Mouse (Mus musculus): ENCODE data around the gene Tmem202.

Tmem202 gene

GRCm38 (mm10) chr9:59533889-59534288, 5.8 kb downstream of the Tmem202 start:
- DNase-seq (ENCODE audit: low spot score in 2 of 2) = no peak

GRCm38 (mm10) chr9:59533422-59533821, 6.2 kb downstream of the Tmem202 start:
- DNase-seq (ENCODE audit: low spot score in 2 of 2) = no peak

GRCm38 (mm10) chr9:59531645-59532044, 8.0 kb downstream of the Tmem202 start:
- DNase-seq (ENCODE audit: low spot score in 2 of 2) = no peak

GRCm38 (mm10) chr9:59528274-59528673, 11.4 kb downstream of the Tmem202 start:
- DNase-seq (ENCODE audit: low spot score in 2 of 2) = no peak

GRCm38 (mm10) chr9:59527580-59527979, 12.1 kb downstream of the Tmem202 start:
- no peak for DNase-seq (ENCODE audit: low spot score in 2 of 2)

- DNase-seq (ENCODE audit: low spot score in 2 of 2) = no peak
Measured at GRCm38 (mm10) chr9:59526727-59527126, 12.9 kb downstream of the Tmem202 start.

GRCm38 (mm10) chr9:59522906-59523305, 16.7 kb downstream of the Tmem202 start:
- DNase-seq (ENCODE audit: low spot score in 2 of 2) = no peak

- no peak for DNase-seq (ENCODE audit: low spot score in 2 of 2)
Measured at GRCm38 (mm10) chr9:59519396-59519795, 20.3 kb downstream of the Tmem202 start.

GRCm38 (mm10) chr9:59518976-59519375, 20.7 kb downstream of the Tmem202 start:
- no peak for DNase-seq (ENCODE audit: low spot score in 2 of 2)

- no peak for DNase-seq (ENCODE audit: low spot score in 2 of 2)
Measured at GRCm38 (mm10) chr9:59517127-59517526, 22.5 kb downstream of the Tmem202 start.

GRCm38 (mm10) chr9:59515069-59515468, 24.6 kb downstream of the Tmem202 start:
- DNase-seq (ENCODE audit: low spot score in 2 of 2) = no peak

GRCm38 (mm10) chr9:59512381-59512780, 27.3 kb downstream of the Tmem202 start:
- DNase-seq (ENCODE audit: low spot score in 2 of 2) = no peak

GRCm38 (mm10) chr9:59508146-59508545, 31.5 kb downstream of the Tmem202 start:
- DNase-seq (ENCODE audit: low spot score in 2 of 2) = no peak

- DNase-seq (ENCODE audit: low spot score in 2 of 2) = no peak
Measured at GRCm38 (mm10) chr9:59487331-59487730, 52.3 kb downstream of the Tmem202 start.

- DNase-seq (ENCODE audit: low spot score in 2 of 2) = peak; percentile 96 to 99
Measured at GRCm38 (mm10) chr9:59486549-59487065, 53.0 kb downstream of the Tmem202 start, which contains the start of gene Arih1. Gene Arih1 (minus strand): TSS chr9:59486618.

GRCm38 (mm10) chr9:59486076-59486518, 53.5 kb downstream of the Tmem202 start:
- peak in 1 of 2 experiments; percentile 8 for DNase-seq (ENCODE audit: low spot score in 2 of 2)

GRCm38 (mm10) chr9:59485511-59486075, 54.1 kb downstream of the Tmem202 start:
- peak in 1 of 2 experiments; percentile 30 for DNase-seq (ENCODE audit: low spot score in 2 of 2)

- DNase-seq (ENCODE audit: low spot score in 2 of 2) = no peak
Measured at GRCm38 (mm10) chr9:59484760-59485159, 54.9 kb downstream of the Tmem202 start.

- no peak for DNase-seq (ENCODE audit: low spot score in 2 of 2)
Measured at GRCm38 (mm10) chr9:59482419-59482818, 57.2 kb downstream of the Tmem202 start.

- no peak for DNase-seq (ENCODE audit: low spot score in 2 of 2)
Measured at GRCm38 (mm10) chr9:59476617-59477016, 63.0 kb downstream of the Tmem202 start.

- DNase-seq (ENCODE audit: low spot score in 2 of 2) = no peak
Measured at GRCm38 (mm10) chr9:59474838-59475237, 64.8 kb downstream of the Tmem202 start.

- DNase-seq (ENCODE audit: low spot score in 2 of 2) = no peak
Measured at GRCm38 (mm10) chr9:59473171-59473570, 66.5 kb downstream of the Tmem202 start.

- DNase-seq (ENCODE audit: low spot score in 2 of 2) = no peak
Measured at GRCm38 (mm10) chr9:59469446-59469845, 70.2 kb downstream of the Tmem202 start.

All from left cerebral cortex, adult 9 months (tissue).